Mouse (Mus musculus): ENCODE results near the gene Dtx4.
"Not testable (repeated sequence)": the region's sequence is repeated elsewhere in the genome, so short reads cannot be mapped to it uniquely, and the experiment has no call there.

Dtx4 gene

GRCm38 (mm10) chr19:12501370-12502347 lies at the start of gene Dtx4:
Dtx4 (minus strand) TSS chr19:12501454.
- in situ Hi-C loops (cut with MboI, MseI): loop anchor here (5.0 to 25.0 kb wide), 2 partner anchors 39 to 1311 kb away; partner anchors contain the start of genes Mpeg1 (in 2 of the 2) and Olfr1499 (in 1 of the 2)

- in situ Hi-C loops (cut with MboI, MseI): no loop called here
Observed at GRCm38 (mm10) chr19:12550005-12550942, 49.0 kb upstream of the Dtx4 start.

GRCm38 (mm10) chr19:12549166-12549565 lies 47.9 kb upstream of the Dtx4 start:
- in situ Hi-C loops (cut with MboI, MseI): no loop called here

GRCm38 (mm10) chr19:12545440-12545839 lies 44.2 kb upstream of the Dtx4 start, which contains the start of gene Fam111a:
Fam111a (plus strand) TSS chr19:12545740.
- in situ Hi-C loops (cut with MboI, MseI): not testable (repeated sequence)

GRCm38 (mm10) chr19:12541644-12542043 lies 40.4 kb upstream of the Dtx4 start:
- in situ Hi-C loops (cut with MboI, MseI): no loop called here

GRCm38 (mm10) chr19:12540727-12541126 lies 39.5 kb upstream of the Dtx4 start:
- in situ Hi-C loops (cut with MboI, MseI): no loop called here

- in situ Hi-C loops (cut with MboI, MseI): no loop called here
Observed at GRCm38 (mm10) chr19:12539975-12540374, 38.7 kb upstream of the Dtx4 start.

GRCm38 (mm10) chr19:12537168-12537567 lies 35.9 kb upstream of the Dtx4 start:
- in situ Hi-C loops (cut with MboI, MseI): no loop called here

- in situ Hi-C loops (cut with MboI, MseI): loop anchor here in 1 of 2 experiments (25.0 kb wide), 1 partner anchor 1289 kb away; the partner anchor contains the start of gene Olfr1499
Observed at GRCm38 (mm10) chr19:12523377-12523776, 22.1 kb upstream of the Dtx4 start.

GRCm38 (mm10) chr19:12518541-12518890 lies 17.3 kb upstream of the Dtx4 start:
- in situ Hi-C loops (cut with MboI, MseI): loop anchor here (5.0 to 25.0 kb wide), 2 partner anchors 74 to 1294 kb away; partner anchors contain the start of gene Olfr1499 (in 1 of the 2)

- in situ Hi-C loops (cut with MboI, MseI): loop anchor here (5.0 to 25.0 kb wide), 2 partner anchors 74 to 1294 kb away; partner anchors contain the start of gene Olfr1499 (in 1 of the 2)
Observed at GRCm38 (mm10) chr19:12517671-12518540, 16.7 kb upstream of the Dtx4 start.

- in situ Hi-C loops (cut with MboI, MseI): loop anchor here (5.0 to 25.0 kb wide), 4 partner anchors 78 to 1298 kb away; partner anchors contain the start of gene Olfr1499 (in 1 of the 2)
Observed at GRCm38 (mm10) chr19:12514621-12515020, 13.4 kb upstream of the Dtx4 start.

- in situ Hi-C loops (cut with MboI, MseI): loop anchor here (5.0 to 25.0 kb wide), 2 partner anchors 40 to 1310 kb away; partner anchors contain the start of genes Mpeg1 (in 2 of the 2) and Olfr1499 (in 1 of the 2)
Observed at GRCm38 (mm10) chr19:12502756-12503155, 1.5 kb upstream of the Dtx4 start.

GRCm38 (mm10) chr19:12500881-12501311 lies 358 bp downstream of the Dtx4 start:
- in situ Hi-C loops (cut with MboI, MseI): loop anchor here (5.0 to 25.0 kb wide), 2 partner anchors 39 to 1311 kb away; partner anchors contain the start of genes Mpeg1 (in 2 of the 2) and Olfr1499 (in 1 of the 2)

- in situ Hi-C loops (cut with MboI, MseI): loop anchor here (5.0 to 25.0 kb wide), 2 partner anchors 38 to 1312 kb away; partner anchors contain the start of genes Mpeg1 (in 2 of the 2) and Olfr1499 (in 1 of the 2)
Observed at GRCm38 (mm10) chr19:12500124-12500523, 1.1 kb downstream of the Dtx4 start.

- in situ Hi-C loops (cut with MboI, MseI): loop anchor here in 1 of 2 experiments (10.0 kb wide), 1 partner anchor 685 kb away; the partner anchor contains the start of gene Stx3
Observed at GRCm38 (mm10) chr19:12499485-12499884, 1.8 kb downstream of the Dtx4 start.

GRCm38 (mm10) chr19:12498941-12499340 lies 2.3 kb downstream of the Dtx4 start:
- in situ Hi-C loops (cut with MboI, MseI): loop anchor here in 1 of 2 experiments (10.0 kb wide), 1 partner anchor 684 kb away; the partner anchor contains the start of gene Stx3

- in situ Hi-C loops (cut with MboI, MseI): loop anchor here in 1 of 2 experiments (10.0 kb wide), 1 partner anchor 684 kb away; the partner anchor contains the start of gene Stx3
Observed at GRCm38 (mm10) chr19:12498321-12498720, 2.9 kb downstream of the Dtx4 start.

- in situ Hi-C loops (cut with MboI, MseI): loop anchor here in 1 of 2 experiments (10.0 kb wide), 1 partner anchor 683 kb away; the partner anchor contains the start of gene Stx3
Observed at GRCm38 (mm10) chr19:12497909-12498308, 3.3 kb downstream of the Dtx4 start.
